Mouse (Mus musculus): ENCODE results near the gene Tekt4.
A peak's percentile ranks its signal among the peaks of the same experiment; 100 is the strongest.

Gene Tekt4

GRCm38 (mm10) chr17:25474330-25475077 is 20.1 kb downstream of the Tekt4 start:
- no peak for DNase-seq (ENCODE audit: extremely low read depth, low read depth)

DNA sequence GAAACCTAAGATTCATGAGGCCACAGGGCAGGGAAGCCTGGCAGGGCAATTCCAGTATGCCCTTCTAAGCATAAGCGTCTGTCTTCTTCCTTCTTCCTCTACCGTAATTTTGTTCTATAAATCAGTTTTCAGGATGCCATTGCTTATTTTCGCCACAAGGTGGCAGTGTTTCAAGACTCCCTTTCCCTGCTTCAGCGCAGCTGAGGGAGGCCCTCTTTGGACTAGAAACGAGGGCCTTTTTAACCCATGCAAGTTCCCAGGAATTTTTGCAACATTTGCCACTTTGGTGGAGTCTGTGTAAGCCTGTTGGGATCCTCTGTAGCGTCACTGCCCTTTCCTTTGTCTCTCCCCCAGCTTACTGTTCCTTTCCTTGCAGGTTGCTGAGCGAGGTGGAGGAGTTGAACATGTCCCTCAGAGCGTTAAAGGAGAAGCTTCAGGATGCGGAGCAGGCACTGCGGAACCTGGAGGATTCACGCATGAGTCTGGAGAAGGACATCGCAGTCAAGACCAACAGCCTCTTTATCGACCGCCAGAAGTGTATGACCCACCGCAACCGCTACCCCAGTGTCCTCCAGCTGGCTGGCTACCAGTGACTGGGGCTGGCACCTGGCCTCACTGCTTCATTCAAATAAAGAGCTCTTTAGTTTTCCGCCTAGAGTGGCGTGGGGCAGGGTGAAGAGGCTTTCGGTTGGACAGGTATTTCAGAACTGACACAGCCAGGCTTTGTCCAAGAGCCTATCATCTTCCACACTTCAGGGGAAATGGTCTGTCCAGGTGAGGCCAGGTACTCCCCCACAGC is 21.7 kb downstream of the Tekt4 start:
- DNase-seq (ENCODE audit: extremely low read depth, low read depth) = peak; percentile 30

- no peak for DNase-seq (ENCODE audit: extremely low read depth, low read depth)
These were observed 25.7 kb downstream of the Tekt4 start for GRCm38 (mm10) chr17:25480152-25480551.

GRCm38 (mm10) chr17:25480820-25481219 is 26.4 kb downstream of the Tekt4 start:
- no peak for DNase-seq (ENCODE audit: extremely low read depth, low read depth)

- DNase-seq (ENCODE audit: extremely low read depth, low read depth) = no peak
These were observed 27.7 kb downstream of the Tekt4 start for GRCm38 (mm10) chr17:25482092-25482491.

- DNase-seq (ENCODE audit: extremely low read depth, low read depth) = no peak
These were observed 42.6 kb downstream of the Tekt4 start, which contains the start of gene Sstr5 for GRCm38 (mm10) chr17:25497013-25497412. Sstr5 (minus strand) TSS chr17:25497288.

DNA sequence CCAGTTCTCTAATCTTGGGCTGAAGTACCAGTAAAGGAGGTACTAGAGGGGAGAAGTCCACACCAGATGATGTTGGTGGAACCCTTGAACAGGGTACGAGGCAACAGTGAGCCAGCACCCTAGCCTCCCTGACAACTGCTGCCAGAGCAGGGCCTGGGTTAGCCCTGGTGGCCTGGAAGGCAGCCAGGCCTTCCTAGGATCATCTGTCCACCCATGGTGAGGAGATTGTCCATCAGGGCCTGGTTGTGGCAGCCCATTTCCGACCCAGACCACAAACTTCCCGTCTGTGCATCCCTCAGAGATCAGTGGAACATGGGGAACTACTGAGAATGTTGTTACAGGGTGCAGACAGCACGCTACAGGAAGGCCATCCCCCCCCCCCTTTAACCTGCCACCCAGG is 48.2 kb downstream of the Tekt4 start:
- DNase-seq (ENCODE audit: extremely low read depth, low read depth) = no peak

DNA sequence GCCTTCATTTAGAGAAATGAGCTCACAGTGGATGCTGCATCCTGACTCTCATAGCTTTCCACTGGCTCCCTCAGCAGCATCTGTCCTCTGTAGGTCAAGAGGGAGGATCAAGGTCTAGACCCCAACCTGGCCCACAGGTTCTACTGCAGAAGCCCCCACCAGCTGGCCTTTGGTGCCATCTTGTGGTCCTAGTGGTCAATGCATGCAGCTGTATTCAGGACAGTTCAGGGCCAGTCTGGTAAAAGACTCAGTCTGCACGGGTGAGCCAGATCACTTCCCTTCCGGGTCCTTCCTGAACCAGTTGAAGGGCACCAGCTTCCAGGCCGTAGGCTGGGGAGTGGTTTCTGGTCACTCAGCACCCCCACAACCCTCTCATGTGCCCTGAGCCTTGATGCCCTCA is 53.4 kb downstream of the Tekt4 start:
- DNase-seq (ENCODE audit: extremely low read depth, low read depth) = no peak

DNA sequence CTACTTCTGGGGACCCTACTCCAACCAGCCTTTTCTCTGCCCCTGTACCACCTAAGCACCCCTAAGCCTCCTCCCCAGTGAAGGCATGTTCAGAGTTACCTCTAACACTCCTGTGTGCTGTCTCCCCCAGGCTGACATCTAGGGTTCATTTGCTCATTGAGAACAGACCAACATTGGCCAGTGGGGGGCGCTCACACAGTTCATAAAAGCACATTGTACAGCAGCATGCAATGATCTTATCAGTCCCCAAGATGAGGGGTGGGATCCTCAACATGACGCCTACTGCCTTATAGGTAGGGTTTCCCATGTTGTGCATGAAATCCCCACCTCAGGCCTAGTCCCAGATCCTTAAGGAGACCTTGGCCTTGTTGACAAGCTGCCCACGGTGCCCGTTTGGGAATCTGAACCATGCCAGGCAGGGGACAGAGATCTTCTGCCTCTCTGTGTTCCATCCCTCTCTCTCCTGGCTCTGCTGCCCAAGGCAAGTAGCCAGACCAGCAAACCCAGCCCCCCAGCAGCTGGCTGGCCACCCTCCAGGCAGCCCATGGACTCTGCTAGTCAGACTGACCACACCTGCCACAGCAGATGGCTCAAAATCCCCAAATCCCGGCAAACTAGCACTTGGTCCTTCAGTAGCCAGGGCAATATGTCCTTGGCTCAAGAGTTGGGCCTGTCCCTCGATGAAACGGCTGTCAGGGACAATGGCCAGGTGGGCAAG is 54.6 kb downstream of the Tekt4 start:
- DNase-seq (ENCODE audit: extremely low read depth, low read depth) = no peak

DNA sequence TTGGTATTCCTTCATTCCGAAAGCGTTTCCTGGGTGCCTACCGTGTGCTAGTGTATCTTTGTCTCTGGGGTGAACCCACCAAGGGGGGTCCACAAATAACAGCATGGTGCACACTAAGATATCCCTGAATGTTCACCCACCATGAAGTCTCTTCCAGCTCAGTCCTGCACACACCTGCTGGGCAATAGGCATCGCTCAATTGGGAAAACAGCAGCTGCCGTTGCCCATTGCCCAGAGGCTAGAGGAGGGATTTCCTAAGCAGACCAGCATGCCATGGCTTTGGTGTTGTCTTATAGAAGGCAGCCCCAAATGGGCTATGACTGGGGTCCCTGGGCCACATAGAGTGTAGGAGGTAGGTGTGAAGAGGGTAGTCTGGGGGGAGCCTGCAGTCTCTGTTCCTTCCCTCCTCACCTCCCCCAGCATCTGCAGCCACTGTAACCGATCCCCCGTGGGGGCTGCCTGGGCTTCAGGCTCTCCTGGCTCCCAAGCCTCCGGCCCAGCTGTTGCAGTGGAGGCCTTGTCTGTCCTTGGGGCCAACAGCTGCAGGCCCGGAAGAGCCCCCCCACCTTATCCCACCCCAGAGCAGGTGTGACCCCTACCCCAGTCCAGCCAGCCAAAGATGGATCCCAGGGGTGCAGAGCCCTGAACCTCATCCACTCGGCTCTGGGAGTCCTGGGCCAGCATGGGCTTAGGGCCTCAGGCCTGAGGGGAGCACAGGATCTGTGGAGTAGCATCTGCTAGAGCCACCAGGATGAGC is 55.8 kb downstream of the Tekt4 start:
- DNase-seq (ENCODE audit: extremely low read depth, low read depth) = no peak

DNA sequence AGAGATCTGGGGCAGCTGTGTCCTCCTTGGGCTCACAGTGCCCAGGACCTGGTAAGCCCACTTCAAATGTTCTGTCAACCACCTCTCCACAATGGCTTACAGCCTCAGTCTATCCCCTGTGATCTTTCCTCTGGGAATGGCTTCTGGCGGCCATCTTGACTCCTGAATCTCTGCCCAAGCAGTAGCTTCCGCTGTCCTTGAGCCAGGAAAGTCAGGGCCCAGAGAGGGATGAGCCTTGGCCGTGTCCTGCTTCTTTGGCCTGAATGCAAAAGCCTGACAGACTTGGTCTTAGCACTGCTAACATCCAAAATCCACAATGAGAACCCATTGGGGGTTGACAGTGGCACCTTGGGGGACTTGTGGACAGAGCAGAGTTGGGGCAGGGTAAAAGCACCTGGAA is 57.5 kb downstream of the Tekt4 start:
- no peak for DNase-seq (ENCODE audit: extremely low read depth, low read depth)

DNA sequence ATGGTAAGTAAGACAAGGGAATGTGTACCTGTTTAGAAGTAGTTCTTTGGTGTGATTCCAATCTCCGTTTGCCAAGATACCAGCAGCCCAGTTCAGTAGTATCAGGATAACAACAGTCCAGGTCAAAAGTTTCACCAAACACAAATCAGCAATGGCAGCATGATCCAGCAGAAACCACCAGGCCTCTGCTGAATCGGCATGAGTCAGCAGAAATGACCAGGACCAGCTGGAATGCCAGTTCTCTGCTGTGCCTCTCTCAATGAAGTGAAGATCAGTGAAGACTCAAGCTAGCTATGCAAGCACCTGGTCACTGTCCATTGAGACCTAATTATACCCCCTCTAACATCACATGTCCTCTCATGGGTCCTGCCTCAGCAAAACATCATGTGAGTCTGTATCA is 59.6 kb downstream of the Tekt4 start:
- no peak for DNase-seq (ENCODE audit: extremely low read depth, low read depth)

- no peak for DNase-seq (ENCODE audit: extremely low read depth, low read depth)
These were observed 61.9 kb downstream of the Tekt4 start for GRCm38 (mm10) chr17:25516315-25516714.

GRCm38 (mm10) chr17:25518144-25518543 is 63.7 kb downstream of the Tekt4 start:
- no peak for DNase-seq (ENCODE audit: extremely low read depth, low read depth)

DNA sequence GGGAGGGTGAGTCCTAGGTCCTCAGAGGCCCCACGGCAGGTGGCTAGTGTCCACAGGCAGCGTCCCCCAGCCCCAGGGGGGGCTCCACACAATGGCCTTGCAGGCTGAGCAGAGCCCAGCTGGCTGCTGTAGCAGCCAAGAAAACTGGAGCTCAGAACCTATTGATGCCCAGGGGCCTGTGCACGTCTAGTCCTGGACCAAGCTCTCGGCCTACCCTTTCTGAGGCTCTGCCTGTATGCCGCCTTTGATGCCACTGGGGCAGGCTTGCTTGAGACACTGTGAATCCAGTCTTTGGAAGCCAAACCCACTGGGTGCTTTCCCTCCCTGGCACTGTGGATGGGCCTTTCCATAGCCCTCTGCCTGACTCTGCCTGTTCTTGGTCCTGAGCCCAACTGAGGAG is 65.1 kb downstream of the Tekt4 start:
- no peak for DNase-seq (ENCODE audit: extremely low read depth, low read depth)

GRCm38 (mm10) chr17:25520492-25520891 is 66.1 kb downstream of the Tekt4 start:
- no peak for DNase-seq (ENCODE audit: extremely low read depth, low read depth)

GRCm38 (mm10) chr17:25522080-25522479 is 67.7 kb downstream of the Tekt4 start:
- no peak for DNase-seq (ENCODE audit: extremely low read depth, low read depth)
